Mouse (Mus musculus): ENCODE measurements around the gene Mrpl47.
"Not testable (repeated sequence)": the region's sequence is repeated elsewhere in the genome, so short reads cannot be mapped to it uniquely, and the experiment has no call there.

The Mrpl47 gene

DNA sequence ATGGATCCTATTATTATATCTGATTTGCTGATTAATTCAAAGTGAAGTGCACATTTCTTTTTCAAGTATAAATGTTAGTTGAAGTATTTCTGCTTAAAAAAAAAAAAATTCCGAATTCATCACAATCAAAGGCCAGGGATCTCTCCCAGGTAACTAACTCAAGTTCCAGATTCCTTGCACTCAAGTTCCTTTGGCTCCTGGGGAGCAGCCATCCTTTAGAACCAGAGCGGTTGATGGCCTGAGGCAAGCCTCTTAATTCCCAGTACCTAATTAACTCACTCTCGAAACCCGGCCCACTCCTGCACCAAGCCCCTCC is 29.4 kb downstream of the Mrpl47 start:
- DNase-seq (ENCODE audit: low read depth, low spot score): no peak

DNA sequence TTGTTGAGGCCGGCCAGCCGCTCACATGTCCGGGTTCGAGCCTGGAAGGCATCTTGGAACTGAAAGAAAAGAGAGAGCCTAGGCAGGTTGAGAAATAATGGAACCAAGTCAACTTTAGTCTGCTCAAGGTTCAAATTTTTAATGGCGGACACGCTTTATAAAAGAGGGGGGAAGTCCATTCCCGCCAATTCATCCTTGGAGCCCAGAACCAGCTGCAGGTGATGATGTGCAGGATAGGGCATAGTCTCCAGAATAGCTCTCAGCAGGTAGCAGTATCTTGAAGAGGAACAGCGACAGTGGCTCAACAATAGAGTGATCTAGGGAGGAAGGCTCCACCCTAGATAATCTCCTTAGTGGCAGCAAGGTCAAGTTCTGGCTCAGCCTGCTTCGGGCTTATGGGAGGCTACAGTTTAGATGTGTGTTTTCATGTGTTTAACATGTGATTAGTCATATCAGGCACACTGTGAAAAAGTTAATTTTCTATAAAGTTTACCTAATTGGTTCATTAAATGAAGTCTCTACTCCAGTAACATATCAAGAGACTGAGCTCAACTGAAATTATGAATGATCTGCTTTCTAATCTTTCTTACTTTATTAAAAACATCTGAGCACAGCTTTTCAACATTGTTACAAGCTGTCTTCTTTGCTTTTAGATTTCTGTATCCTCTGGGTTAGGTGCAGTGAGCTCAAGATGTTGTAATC is 31.6 kb downstream of the Mrpl47 start, which contains the start of gene Actl6a:
Gene Actl6a (plus strand): TSS at position 652 of the 702 bp plus-strand sequence.
- DNase-seq (ENCODE audit: low read depth, low spot score): not testable (repeated sequence)

DNA sequence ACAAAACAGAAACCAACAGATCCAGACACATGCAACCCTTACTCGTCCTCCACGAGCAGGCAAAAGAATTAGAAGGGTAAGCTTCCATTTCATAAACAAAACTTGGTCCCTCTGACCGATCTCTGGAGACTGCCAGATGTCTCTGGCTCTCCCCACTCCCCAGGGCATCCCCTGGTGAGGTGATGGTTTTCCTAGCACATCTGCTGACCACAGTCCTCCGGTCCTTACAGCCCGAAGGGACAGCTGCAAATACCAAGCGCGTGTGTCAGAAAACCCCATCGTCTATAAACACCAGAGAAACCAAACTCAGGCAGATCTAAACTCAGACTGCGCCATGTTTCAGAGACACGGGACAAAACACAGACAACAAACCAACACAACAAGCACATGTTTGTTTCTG is 32.8 kb downstream of the Mrpl47 start:
- DNase-seq (ENCODE audit: low read depth, low spot score): not testable (repeated sequence)

DNA sequence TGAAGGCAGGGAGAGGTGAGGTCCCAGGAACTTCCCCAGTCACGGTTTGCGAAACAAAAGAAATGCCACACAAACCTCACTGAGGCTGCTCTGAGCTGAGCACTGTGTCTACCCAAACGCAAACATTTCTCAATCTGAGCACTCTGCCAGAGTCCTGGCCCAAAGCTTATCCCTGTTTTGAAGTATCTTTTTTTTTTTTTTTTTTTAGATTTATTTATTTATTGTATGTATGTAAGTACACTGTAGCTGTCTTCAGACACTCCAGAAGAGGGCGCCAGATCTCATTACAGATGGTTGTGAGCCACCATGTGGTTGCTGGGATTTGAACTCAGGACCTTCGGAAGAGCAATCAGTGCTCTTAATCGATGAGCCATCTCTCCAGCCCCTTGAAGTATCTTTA is 33.4 kb downstream of the Mrpl47 start:
- not testable (repeated sequence) for DNase-seq (ENCODE audit: low read depth, low spot score)

DNA sequence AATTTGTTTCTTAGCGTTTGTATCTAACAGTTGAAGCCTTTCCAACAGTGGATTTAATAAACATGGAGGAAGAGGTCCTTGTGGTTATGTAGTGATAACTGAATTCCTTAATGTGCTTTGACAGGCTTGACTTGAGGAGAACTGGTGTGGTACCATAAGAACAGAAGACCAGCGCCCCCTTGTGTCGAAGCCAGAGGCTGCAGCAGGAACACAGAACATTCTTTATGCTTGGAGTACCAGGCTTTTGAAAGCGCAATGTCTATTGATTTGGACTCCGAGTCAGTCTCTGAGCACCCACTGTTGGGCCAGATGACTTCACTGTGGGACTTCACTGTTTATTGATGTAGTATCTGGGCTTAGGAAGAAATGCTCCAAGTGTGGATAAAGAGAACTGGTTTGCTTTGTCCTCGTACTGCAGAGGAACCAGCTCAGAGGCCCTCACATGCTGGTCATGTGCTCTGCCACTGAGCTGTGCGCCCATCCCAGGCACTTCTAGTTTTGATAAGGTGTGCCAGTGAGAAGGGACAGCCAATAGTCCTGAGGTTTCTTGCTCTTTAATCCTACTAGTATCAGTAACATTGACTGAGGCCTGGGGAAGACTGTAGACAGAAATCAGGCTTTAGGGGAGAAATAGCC is 39.1 kb downstream of the Mrpl47 start:
- peak; percentile 70 for DNase-seq (ENCODE audit: low read depth, low spot score)

DNA sequence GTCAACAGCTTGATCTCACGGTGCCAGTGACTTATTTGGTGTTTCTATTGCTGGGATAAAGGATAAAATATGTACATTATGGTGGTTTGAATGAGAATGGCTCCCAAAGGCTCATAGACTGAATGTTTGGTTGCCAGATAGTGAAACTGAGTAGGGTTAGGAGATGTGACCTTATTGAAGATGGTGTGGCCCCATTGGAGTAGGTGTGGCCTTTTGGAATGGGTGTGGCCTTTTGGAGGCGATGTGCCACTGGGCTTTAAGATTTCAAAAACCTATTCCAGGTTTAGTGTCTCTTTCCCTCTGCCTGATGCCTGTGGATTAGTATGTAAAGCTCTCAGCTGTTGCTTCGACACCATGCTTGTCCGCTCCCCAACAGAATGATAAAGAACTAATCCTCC is 41.8 kb downstream of the Mrpl47 start:
- DNase-seq (ENCODE audit: low read depth, low spot score): no peak

DNA sequence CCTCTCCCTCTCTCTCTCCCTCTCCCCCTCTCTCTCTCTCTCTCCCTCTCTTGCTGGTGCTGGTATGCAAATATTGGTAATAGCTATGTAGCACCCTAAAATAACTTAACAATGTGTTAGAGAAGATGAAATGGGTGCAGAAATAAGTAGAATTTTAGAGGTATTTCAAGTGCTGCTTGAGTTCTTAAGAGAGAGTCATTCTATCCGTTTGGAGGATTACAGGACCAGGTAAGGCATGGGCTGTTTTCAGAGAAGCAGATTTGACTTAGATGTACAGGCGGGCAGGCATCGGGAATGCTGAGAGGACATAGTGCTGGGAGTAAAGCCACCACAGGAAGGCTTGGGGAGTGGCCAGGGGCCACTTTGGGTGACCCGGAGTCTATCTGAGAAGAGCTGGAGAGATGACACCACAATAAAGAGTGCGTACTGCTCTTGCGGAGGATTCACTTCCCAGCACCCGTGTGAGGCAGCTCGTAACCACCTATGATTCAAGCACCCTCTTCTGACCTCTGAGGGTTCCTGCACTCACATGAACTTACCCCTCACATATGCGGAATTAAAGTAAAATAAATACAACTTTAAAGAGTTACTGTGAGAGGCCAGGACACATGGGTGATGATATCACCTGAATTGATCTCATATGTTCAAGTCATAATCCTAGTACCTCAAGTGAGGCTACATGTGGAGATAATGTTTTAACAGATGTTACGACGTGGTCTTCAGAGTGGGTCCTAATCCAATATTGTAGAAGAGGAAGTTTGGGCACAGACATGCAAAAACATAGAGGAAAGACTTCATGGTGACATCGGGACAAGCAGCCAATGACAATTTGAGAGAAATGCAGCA is 42.4 kb downstream of the Mrpl47 start:
- DNase-seq (ENCODE audit: low read depth, low spot score): no peak

DNA sequence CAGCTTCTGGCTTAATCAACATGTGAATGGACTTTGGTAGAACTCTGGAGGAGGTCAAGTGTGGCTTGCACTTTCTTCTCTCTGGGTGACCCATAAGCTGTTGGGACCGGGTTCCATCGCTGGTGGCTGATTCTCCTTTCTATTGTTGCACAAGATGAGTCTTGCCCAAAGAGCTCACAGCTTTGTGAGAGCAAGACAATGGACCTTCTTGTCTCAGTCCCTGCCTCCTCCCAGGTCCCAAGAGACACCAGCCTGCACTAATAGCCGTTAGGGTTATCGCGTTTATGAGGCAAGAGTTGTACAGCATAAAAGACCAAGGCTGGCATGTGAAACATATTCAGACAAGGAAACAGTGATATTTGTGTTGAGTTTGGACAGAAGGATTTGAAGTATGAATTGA is 43.2 kb downstream of the Mrpl47 start:
- no peak for DNase-seq (ENCODE audit: low read depth, low spot score)

DNA sequence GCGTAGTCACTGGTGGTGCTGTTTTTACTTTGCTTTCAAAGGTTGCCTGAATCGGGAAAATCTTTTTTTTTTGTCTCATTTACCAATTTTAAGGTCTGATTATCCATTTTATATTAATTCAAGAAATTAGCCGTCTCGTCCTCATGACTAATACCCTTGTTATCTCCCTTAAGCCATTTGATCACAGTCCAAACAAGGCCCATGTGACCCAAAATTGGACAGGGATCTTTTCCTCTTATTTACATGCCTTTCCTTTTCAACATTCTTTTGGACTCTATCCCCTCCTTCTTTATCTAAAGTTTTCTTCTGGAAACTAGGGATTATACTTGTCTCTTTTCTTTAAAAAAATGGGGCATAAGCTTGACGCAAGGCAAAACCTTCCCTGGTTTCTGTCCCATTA is 45.6 kb downstream of the Mrpl47 start:
- no peak for DNase-seq (ENCODE audit: low read depth, low spot score)

DNA sequence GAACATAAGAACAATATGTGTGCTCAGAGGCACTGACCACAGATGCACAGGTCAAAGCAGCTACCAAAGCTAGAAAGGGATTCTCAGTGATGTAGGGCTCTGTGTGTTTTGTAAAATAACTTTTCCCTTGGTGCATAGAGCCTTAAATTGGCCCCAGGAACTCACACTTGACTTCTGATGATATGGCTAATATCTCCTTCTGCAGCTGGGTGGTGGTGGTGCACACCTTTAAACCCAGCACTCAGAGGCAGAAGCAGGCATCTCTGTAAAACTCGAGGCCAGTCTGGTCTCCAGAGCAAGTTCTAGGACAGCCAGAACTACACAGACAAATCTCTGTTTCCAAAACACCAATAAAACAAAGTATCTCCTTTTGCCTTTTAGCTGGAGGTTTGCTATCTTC is 46.5 kb downstream of the Mrpl47 start:
- DNase-seq (ENCODE audit: low read depth, low spot score): no peak

DNA sequence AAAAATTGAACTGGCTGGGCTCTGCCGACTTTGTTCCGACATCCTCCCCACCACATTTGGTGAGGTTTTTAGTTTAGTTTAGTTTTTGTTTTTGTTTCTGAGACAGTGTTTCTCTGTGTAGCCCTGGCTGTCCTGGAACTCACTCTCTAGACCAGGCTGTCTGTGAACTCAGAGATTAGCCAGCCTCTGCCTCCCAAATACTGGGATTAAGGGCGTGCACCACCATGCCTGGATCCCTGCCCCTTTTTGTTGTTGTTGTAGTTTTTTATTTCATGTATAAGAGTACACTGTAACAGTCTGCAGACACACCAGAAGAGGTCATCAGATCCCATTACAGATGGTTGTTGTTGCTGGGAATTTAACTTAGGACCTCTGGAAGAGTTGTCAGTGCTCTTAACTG is 47.4 kb downstream of the Mrpl47 start:
- DNase-seq (ENCODE audit: low read depth, low spot score): no peak

DNA sequence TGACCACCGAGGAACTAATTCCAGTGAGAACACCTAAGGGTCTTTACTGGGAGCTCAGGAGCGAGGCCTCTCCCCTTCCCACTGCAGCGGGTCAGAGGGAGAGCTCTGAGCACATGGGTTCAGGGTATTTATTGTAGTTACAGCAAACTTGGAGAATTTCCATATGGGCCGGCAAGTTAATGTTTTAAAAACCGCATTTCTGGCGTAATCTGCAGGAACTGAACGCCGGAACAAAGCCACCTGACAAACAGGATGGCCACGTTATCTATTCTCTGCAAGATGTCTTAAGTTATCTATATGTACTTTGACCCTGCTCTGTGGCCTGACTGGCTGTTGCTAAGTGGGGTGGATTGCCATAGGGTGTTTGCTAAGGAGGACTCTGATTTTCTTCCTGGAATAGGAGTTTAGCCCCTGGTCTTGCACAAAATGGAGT is 47.8 kb downstream of the Mrpl47 start:
- DNase-seq (ENCODE audit: low read depth, low spot score): no peak

DNA sequence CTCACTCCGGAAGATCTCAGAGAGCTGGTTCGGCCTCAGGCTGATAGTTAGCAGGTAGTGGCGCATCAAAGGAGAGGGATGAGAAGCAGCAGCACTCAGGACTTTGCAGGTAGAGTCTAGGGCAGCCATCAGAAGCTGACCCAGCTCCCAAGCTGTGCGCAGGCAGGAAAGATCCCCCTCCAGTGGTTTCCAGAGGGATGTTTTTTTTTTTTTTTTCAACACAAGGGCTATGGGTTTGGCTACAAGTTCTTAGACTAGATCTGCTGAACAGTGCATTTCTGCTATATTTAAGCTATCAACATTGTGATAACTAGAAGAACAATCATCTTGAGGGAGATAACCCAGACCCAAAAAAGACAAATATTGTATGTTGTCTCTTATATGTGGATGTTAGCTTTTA is 50.2 kb downstream of the Mrpl47 start:
- DNase-seq (ENCODE audit: low read depth, low spot score): no peak

DNA sequence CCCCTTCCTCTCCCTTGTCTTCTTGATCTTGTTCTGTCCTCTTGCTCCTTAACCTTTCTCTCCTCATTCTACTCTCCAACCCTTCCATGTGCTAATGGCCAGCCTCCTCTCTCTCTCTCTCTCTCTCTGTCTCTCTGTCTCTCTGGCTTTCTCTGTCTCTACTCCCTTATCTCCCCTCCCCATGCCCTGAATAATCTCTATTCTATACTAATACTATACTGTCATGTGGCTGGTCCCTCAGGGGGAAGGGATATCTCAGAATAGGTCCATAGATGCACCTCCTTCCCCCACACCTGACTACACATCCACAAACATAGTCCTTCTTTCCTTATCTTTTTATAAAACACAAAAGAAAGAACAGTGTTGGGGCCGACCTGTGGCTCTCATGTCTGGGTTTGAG is 50.9 kb downstream of the Mrpl47 start:
- no peak for DNase-seq (ENCODE audit: low read depth, low spot score)

DNA sequence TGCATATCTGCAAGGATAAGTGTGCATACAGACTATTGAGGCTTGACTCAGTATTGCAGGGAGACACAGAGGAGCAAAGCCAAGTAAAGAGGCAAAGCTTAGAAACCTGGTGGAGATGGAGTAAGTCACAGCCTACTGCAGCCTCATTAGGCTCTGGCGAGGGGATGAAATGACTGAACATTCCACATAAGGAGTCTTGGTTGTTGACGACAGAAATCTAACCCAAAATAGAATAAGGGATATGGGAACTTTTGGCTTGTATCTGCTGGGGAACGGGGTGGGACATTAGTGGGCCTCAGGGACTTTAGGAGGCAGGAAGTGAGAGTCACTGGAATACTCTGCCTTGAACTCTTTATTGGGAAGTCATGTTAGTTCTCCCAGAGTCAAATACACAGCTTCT is 52.8 kb downstream of the Mrpl47 start:
- no peak for DNase-seq (ENCODE audit: low read depth, low spot score)

DNA sequence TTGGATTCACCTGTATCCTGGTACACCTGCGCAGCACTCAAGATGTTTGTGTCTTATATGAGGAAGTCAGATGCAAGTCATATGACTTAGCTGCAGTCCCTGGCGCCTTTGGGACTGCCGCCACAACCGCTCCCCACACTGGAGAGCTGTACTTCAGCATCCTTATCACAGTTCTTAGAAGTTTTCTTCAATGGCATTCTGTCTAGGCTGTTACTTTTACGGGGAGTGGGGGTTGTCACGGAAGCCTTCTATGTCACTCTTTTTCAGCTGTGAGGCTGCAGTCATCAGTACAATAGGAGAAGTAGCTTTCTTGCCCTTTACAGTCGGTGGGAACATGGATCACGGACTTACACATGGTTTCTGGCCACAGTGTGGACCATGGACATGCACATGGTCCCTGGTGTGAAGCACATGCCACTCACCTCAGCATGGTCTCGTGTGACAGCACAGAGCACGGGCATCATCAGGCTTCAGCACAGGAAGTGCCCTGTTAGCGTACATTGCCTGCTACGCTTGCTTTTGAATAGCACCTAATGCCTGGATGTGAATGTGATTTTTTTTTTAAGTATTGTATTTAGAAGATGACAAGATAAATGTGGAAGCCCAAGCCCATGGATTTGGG is 54.4 kb downstream of the Mrpl47 start:
- no peak for DNase-seq (ENCODE audit: low read depth, low spot score)

DNA sequence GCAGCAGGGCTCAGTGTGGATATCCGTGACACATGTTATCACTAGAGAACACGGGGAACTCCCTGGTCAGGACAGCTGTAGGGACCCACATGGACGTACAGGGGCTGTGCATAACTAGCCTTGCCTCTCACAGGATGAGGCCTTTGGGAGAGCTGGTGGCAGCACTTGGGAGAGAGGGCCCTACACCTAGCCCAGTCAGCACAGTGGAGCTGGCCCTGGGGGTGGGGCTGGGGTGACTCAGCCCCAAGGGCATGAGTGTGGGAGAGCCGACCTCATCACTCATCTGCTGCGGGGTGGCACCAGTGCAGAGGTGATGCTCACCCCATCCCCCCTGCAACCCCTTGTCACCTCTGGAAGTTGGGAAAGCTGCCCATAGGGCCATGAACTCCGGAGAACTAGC is 61.0 kb downstream of the Mrpl47 start:
- DNase-seq (ENCODE audit: low read depth, low spot score): no peak

Data from CD4-positive helper T cell, adult 2 months (primary cell).